Mouse (Mus musculus): ENCODE results near the gene Cfap74.

Gene Cfap74

DNA sequence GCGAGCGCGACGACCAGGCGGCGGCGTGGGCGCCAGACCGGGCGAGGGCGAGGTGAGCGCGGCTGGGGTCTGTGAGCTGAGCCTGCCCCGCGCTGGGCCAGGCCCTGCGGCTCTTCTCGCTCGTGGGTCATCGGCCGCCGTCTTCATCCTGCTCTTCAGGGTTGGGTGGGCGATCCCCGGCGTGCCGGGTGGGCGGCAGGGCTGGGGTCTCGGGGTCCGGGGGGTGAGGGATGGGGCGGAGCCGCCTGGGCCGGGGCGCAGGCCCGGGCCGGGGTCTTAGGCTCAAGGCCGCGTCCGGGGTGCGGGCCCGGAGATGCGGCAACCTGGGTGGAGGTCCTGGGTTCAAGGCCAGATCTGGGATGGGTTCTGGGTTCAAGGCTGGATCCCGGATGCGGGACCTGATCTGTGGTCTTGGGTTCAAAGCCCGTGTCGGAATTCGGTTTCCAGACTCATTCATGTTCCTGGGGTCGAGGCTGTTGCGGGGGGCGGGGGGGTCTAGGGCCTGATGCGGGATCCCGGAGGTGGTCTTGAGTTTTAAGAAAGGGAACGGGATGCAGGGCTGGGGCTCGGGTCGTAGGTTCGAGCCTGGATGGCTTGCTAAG lies 82.6 kb downstream of the Cfap74 start:
- peak; percentile 37 for DNase-seq (ENCODE audit: low read depth, low spot score)

DNA sequence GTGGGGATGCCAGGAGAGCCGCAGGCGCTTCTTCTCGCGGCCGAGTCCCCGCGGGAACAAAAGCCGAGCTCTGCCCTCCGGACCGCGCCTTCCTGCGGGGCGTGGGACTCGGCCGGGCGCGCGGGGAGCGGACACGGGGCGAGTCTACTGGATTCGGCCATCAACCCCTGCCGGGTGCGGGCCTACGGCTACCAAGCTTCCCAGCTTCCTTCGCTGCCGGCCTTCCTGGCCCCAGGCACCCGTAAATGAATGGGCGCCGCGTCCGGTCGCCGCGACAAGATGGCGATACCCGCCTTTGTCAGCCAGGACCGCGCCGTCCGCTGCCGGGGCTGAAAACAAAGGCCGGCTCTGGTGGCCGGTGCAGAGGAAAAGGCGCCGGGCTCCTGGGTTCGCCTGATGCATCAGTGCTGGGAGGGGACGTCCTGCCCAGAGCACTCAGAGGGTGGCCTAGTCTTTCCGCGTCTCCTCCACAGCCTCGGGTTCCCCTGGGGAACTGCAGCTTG lies 83.2 kb downstream of the Cfap74 start:
- peak; percentile 51 for DNase-seq (ENCODE audit: low read depth, low spot score)

DNA sequence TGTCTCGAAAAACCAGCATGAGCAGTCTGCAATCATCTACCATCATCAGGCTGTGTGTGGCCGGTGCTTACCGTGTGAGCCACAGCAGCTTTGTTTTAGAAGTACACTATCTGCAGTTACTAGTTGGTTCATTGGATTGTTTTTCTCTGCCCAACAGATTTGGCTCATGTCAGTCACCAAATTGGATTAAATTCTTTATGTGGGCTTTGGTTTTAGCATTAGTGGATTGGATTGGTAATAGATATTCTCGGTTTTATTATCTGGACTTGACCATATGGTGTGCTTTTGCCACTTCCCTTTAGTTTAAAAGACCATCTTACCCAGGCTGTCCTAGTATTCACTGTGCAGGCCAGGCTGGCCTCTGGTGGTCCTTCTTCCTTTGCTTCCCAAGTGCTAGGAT lies 85.9 kb downstream of the Cfap74 start:
- DNase-seq (ENCODE audit: low read depth, low spot score): no peak

DNA sequence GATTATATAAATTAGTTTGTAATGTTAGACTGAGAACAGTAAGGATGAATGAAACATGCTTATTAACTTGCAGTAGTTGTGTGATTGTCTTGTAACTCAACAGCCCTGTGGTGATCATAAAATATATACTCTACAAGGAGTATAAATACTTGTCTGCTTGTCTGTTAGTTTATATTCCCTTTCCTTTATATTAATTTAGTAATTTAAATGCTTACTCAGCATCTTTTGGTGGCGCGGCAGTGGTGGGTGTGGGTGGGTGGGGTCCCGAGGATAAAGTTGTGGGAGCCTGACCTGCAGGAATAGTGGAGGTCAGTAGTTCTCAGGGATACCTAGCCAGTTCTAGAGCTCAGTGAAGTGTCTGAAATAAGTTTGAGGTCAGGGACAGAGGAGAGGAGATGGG lies 89.0 kb downstream of the Cfap74 start:
- DNase-seq (ENCODE audit: low read depth, low spot score): no peak

DNA sequence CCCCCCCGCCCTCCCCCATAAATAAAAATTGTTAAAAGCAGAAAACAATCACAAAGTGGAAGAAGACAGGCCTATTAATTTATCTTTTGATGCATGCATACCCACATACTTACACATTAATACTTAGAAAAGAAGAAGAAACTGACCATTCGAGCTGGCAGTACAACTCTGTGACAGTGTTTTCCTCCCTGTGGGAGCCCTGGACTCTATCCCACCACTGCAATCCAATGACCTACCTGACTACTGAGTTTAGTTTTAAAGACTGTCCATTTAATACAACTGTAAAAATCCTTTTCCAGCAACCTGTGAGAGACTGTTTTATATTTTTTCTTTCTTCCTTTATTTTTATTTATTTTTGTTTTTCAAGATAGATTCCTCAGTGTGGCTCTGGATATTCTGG lies 92.1 kb downstream of the Cfap74 start:
- DNase-seq (ENCODE audit: low read depth, low spot score): no peak

DNA sequence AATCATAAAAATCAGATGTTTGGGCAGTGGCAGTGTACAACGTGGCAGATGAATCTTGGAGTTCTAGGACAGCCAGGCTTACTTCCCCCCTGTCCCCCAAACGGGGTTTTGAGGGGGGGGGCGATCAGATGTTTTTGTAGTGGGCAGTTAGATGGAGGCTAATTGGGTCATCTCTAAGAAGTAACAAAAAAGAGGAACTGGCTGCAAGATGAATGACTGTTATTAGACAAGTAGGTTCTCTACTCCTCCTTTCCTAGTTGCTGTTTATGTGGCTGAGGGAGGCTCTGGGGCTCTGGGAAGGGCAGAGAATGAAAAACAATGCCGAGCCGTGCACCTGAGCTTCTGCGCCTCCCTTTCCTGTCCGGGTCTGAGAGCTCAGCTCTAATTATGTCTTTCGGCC lies 96.1 kb downstream of the Cfap74 start:
- no peak for DNase-seq (ENCODE audit: low read depth, low spot score)

DNA sequence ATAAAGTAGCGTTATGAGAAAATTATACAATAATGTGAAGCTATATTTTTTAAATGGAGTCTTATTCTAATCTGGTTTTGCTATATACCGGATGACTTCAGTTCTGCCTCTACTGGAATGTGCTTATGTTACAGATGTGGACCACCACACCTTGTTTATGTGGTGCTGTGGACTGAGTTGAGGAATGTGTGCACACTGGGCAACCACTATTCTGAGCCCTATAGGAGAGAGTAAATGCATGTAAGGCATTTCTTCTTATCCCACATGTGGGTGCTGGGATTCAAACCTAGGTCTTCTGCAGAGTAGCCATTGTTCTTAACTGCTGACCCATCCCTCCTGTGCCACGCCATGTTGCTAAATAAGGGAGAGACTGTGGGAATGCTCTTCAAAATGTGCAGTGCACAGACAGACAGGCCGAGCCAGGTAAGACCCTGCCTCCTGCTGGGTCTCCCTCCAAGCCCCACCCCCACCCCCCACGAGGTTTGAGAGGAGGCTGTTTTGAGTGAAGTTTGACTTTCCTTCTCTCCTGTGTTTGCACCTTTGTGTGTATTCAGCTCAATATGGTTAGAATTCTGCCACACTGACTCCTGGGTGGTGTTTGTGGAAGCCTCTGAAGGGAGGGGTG lies 96.8 kb downstream of the Cfap74 start:
- DNase-seq (ENCODE audit: low read depth, low spot score): no peak

DNA sequence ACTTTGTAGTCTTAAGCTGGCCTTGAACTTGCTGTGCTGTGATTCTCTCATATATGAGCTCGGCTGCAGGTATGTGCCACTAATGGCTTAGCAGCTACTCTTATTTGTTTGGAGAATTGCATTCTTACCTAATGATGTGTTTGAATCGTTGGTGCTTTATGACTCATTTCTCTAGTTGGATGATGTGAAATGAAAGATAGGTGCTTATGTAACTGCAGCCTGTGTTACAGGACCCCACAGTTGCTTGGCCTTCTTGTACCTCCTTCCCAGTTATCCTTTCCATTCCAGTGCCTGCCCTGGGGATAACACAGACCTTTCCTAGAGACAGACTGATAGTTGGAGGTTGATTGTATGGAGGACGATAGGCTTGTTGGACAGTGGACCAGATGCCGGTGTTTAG lies 99.6 kb downstream of the Cfap74 start:
- no peak for DNase-seq (ENCODE audit: low read depth, low spot score)

GRCm38 (mm10) chr4:155510981-155511380 lies 102.0 kb downstream of the Cfap74 start:
- no peak for DNase-seq (ENCODE audit: low read depth, low spot score)

DNA sequence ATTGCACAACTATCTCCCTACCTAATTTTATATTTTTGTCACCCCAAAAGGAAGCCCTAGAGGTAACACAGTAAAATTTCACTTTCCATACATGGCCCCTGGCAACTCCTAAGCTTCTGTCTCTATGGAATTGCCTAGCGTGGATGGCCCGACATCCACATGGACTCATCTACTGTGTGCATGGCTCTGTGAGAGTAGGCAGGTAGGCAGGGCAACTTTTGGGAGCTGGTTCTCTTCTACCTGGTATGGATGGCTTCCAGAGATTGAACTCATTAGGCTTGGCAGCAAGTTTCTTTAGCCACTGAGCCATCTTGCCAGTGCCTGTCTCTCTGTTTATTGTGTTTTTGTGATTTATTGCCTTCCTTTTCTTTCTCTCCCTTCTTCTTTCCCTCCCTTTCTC lies 105.8 kb downstream of the Cfap74 start:
- no peak for DNase-seq (ENCODE audit: low read depth, low spot score)

Measured in ES-CJ7 (cell line).